Mouse (Mus musculus): ENCODE results near the gene Gm20721. TPM values are rescaled to one million over a fixed set of nuclear protein-coding genes. Genes with fewer than 3 reads are reported as not detected.
A peak's percentile ranks its signal among the peaks of the same experiment; 100 is the strongest.
"Not testable (repeated sequence)": the region's sequence is repeated elsewhere in the genome, so short reads cannot be mapped to it uniquely, and the experiment has no call there.

Gm20721 gene
- total and polyA plus RNA-seq, 2 experiments from 2014 or later = 10.8 TPM; not detected in 1

DNA sequence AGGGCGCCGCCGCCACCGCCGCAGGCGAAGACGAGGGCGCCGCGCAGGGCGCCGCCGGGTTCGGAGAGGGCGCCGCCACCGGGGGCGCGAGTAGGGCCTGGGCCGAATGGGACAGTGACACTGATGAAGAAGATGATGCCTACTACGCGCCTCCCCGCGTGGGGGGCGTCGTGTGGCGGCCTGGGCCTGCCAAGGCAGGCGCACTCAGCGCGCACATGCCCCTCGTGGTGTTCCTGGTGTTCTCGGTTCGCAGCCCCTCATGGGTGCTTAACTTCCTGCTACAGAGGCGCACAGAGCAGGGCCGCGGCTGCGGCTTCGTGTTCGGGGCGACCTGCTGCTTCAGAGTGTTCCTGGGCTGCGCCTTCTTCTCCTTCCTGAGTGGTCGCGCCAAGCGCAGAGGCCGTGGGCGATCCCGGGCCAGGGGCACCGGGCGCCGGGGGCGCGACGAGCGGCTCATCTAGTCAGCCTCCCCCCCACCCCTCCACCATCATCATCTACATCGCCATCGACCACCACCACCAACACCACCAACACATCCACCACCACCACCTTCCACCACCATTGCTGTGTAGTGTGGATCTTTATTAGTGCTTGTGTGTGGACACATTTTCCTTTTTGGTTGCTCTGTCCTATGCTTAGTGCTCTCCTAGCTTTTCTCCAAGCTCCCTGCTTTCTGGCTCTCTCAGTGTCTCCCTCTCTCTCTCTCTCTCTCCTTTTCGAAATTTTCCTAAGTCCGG is 17.4 kb downstream of the Gm20721 start:
- H3K9ac ChIP-seq (replicated peaks; ENCODE audit: low read length, poor library complexity, severe bottlenecking) = peak overlapping the region; percentile 100
- peak overlapping the region; percentile 76 for H3K4me2 ChIP-seq (ENCODE audit: low read depth, low read length, poor library complexity, severe bottlenecking)
- no peaks in the 10 kb centered on the region for H3K27me3 ChIP-seq (ENCODE audit: insufficient read depth, low read length)
- ATAC-seq (ENCODE audit: low FRiP score) = peak; percentile 4
- WGBS = 45% methylated on average over 54 of the region's 58 CpGs
- peaks cover 16% of the 10 kb centered on the region for H3K4me1 ChIP-seq (ENCODE audit: insufficient read depth, low read length)
- no peaks in the 10 kb centered on the region for H3K9me3 ChIP-seq (ENCODE audit: low read length)
- no peak for DNase-seq (ENCODE audit: low spot score)
- peak overlapping the region; percentile 98 for H3K27ac ChIP-seq (ENCODE audit: low read depth, low read length)
- no peaks in the 10 kb centered on the region for H3K36me3 ChIP-seq (ENCODE audit: insufficient read depth, low read length)
- no peak for TF ChIP-seq CTCF (IDR thresholded peaks at IDR 0.05)
- peak overlapping the region; percentile 98 for H3K4me3 ChIP-seq (ENCODE audit: low read depth, low read length)

- no peaks in the 10 kb centered on the region for H3K27me3 ChIP-seq (ENCODE audit: insufficient read depth, low read length)
- H3K9me3 ChIP-seq (ENCODE audit: low read length) = no peaks in the 10 kb centered on the region
- no peak for TF ChIP-seq CTCF (IDR thresholded peaks at IDR 0.05)
- 47% methylated on average over 46 of the region's 46 CpGs for WGBS
- peak overlapping the region; percentile 98 for H3K4me3 ChIP-seq (ENCODE audit: low read depth, low read length)
- peaks cover 14% of the 10 kb centered on the region for H3K4me1 ChIP-seq (ENCODE audit: insufficient read depth, low read length)
- ATAC-seq (ENCODE audit: low FRiP score) = no peak
- no peaks in the 10 kb centered on the region for H3K36me3 ChIP-seq (ENCODE audit: insufficient read depth, low read length)
- DNase-seq (ENCODE audit: low spot score) = no peak
- H3K4me2 ChIP-seq (ENCODE audit: low read depth, low read length, poor library complexity, severe bottlenecking) = peak overlapping the region; percentile 76
- H3K27ac ChIP-seq (ENCODE audit: low read depth, low read length) = peak overlapping the region; percentile 98
- H3K9ac ChIP-seq (replicated peaks; ENCODE audit: low read length, poor library complexity, severe bottlenecking) = peak overlapping the region; percentile 44; the same call in 1 of the 2 replicates
Observed at GRCm38 (mm10) chr2:174328358-174328905, 18.1 kb downstream of the Gm20721 start.

DNA sequence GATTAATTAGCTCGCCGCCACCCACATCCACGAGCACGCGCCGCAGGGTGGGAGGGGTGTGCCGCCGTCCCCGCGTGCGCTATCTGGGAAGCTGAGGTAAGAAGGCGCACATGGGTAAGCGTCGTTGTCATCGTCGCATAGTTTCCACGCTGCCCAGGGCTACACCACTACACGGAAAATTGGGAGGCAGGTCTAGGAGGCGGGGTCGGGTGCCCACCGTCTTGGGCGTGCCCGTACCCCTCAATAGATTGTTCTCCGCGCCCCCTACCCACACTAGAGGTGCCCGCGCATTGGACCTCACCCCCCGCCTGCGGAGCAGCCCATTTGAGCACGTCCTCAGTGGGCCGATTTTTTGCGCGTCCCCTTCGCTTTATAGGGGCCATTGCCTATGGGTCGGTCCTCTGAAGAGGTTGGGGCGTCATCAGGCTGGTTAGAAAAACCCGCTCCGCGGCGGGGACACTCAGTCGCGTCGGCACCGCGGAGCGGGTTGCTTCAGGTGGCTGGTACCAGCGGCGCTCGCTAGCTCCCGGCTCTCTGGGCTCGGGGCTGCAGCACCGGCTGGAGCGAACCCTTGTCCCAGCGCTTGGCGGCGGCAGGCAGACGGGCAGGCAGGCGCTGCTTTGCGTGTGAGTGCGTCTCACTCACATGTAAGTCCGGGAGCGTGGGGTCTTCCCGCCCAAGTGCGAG is 19.1 kb downstream of the Gm20721 start:
- peak overlapping the region; percentile 98 for H3K4me3 ChIP-seq (ENCODE audit: low read depth, low read length)
- peak overlapping the region; percentile 76 for H3K4me2 ChIP-seq (ENCODE audit: low read depth, low read length, poor library complexity, severe bottlenecking)
- no peak for TF ChIP-seq CTCF (IDR thresholded peaks at IDR 0.05)
- H3K36me3 ChIP-seq (ENCODE audit: insufficient read depth, low read length) = no peaks in the 10 kb centered on the region
- H3K9me3 ChIP-seq (ENCODE audit: low read length) = no peaks in the 10 kb centered on the region
- peak overlapping the region; percentile 58 for H3K9ac ChIP-seq (replicated peaks; ENCODE audit: low read length, poor library complexity, severe bottlenecking)
- H3K27me3 ChIP-seq (ENCODE audit: insufficient read depth, low read length) = no peaks in the 10 kb centered on the region
- 49% methylated on average over 64 of the region's 64 CpGs for WGBS
- H3K27ac ChIP-seq (ENCODE audit: low read depth, low read length) = peak overlapping the region; percentile 33; the same call in 1 of the 2 replicates
- 0 out of 2 replicates have a peak, but pooled peaks cover 7% of the 10 kb centered on the region for H3K4me1 ChIP-seq (ENCODE audit: insufficient read depth, low read length)
- peak; percentile 78 for ATAC-seq (ENCODE audit: low FRiP score)
- DNase-seq (ENCODE audit: low spot score) = peak; percentile 89

DNA sequence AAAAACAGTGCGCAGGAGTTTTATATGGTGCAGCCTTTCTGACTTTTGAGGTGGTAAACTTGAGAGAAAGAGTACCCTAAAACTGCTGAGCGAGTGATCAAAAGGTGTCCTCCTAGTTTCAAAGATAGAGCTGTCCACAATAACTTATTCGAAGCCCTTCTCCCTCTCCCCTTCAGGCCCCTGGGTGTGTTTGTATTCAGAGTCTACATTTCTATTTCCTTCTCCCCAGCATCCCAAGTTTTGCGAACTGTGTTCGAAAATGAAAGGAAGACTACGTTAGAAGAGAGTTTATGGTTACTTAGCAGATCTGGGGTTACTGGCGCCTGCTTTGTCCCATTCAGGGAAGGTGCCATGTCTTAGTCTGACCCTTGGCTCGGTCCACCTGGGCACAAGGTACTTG is 20.0 kb downstream of the Gm20721 start:
- DNase-seq (ENCODE audit: low spot score) = no peak
- Histone ChIP-seq H3K4me3 (ENCODE audit: low read depth, low read length) (peak overlapping the region; percentile 98), H3K9ac (replicated peaks; ENCODE audit: low read length, poor library complexity, severe bottlenecking) (no peak overlapping the region), H3K9me3 (ENCODE audit: low read length) (no peaks in the 10 kb centered on the region), H3K27ac (ENCODE audit: low read depth, low read length) (no peak overlapping the region), H3K27me3 (ENCODE audit: insufficient read depth, low read length) (no peaks in the 10 kb centered on the region), H3K36me3 (ENCODE audit: insufficient read depth, low read length) (no peaks in the 10 kb centered on the region), H3K4me1 (ENCODE audit: insufficient read depth, low read length) (0 out of 2 replicates have a peak, but pooled peaks cover 3% of the 10 kb centered on the region), H3K4me2 (ENCODE audit: low read depth, low read length, poor library complexity, severe bottlenecking) (peak overlapping the region; percentile 76)
- no peak for TF ChIP-seq CTCF (IDR thresholded peaks at IDR 0.05)
- no peak for ATAC-seq (ENCODE audit: low FRiP score)
- 67% methylated on average over 8 of the region's 8 CpGs for WGBS

- TF ChIP-seq CTCF (IDR thresholded peaks at IDR 0.05) = no peak
- no peak overlapping the region for H3K4me2 ChIP-seq (ENCODE audit: low read depth, low read length, poor library complexity, severe bottlenecking)
- no peak overlapping the region for H3K4me3 ChIP-seq (ENCODE audit: low read depth, low read length)
- H3K36me3 ChIP-seq (ENCODE audit: insufficient read depth, low read length) = no peaks in the 10 kb centered on the region
- H3K27me3 ChIP-seq (ENCODE audit: insufficient read depth, low read length) = no peaks in the 10 kb centered on the region
- 65% methylated on average over 4 of the region's 4 CpGs for WGBS
- no peak overlapping the region for H3K27ac ChIP-seq (ENCODE audit: low read depth, low read length)
- DNase-seq (ENCODE audit: low spot score) (no peak), ATAC-seq (ENCODE audit: low FRiP score) (no peak)
- no peaks in the 10 kb centered on the region for H3K9me3 ChIP-seq (ENCODE audit: low read length)
- no peak overlapping the region for H3K9ac ChIP-seq (replicated peaks; ENCODE audit: low read length, poor library complexity, severe bottlenecking)
- 0 out of 2 replicates have a peak, but pooled peaks cover 3% of the 10 kb centered on the region for H3K4me1 ChIP-seq (ENCODE audit: insufficient read depth, low read length)
Observed at GRCm38 (mm10) chr2:174325989-174326388, 20.5 kb downstream of the Gm20721 start.

DNA sequence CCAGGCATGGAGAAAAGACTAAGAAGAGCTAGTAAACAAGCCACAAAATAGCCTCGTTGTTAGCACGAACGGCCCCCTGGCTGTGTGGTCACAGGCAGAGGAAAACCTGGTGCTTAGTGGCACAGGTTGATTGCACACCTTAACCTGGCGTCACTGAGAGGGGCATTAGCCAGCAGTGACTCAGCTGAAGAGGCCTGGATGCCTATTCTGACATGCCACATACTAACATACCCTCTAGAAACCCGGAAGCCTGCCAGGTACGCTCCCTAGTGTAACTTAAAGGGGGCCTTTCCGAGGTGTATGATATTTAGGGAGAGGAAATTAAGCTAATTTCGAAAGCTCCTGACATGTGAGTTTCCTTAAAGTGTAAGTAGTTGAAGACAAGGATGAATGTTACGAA is 29.9 kb downstream of the Gm20721 start:
- H3K27me3 ChIP-seq (ENCODE audit: insufficient read depth, low read length) = no peaks in the 10 kb centered on the region
- no peak overlapping the region for H3K4me3 ChIP-seq (ENCODE audit: low read depth, low read length)
- H3K27ac ChIP-seq (ENCODE audit: low read depth, low read length) = no peak overlapping the region
- 87% methylated on average over 9 of the region's 9 CpGs for WGBS
- H3K36me3 ChIP-seq (ENCODE audit: insufficient read depth, low read length) = no peaks in the 10 kb centered on the region
- H3K9me3 ChIP-seq (ENCODE audit: low read length) = no peaks in the 10 kb centered on the region
- ATAC-seq (ENCODE audit: low FRiP score) (no peak), DNase-seq (ENCODE audit: low spot score) (no peak)
- H3K4me1 ChIP-seq (ENCODE audit: insufficient read depth, low read length) = no peaks in the 10 kb centered on the region
- no peak overlapping the region for H3K9ac ChIP-seq (replicated peaks; ENCODE audit: low read length, poor library complexity, severe bottlenecking)
- TF ChIP-seq CTCF (IDR thresholded peaks at IDR 0.05) = no peak
- H3K4me2 ChIP-seq (ENCODE audit: low read depth, low read length, poor library complexity, severe bottlenecking) = no peak overlapping the region

- H3K4me3 ChIP-seq (ENCODE audit: low read depth, low read length); ATAC-seq (ENCODE audit: low FRiP score); H3K4me1 ChIP-seq (ENCODE audit: insufficient read depth, low read length); DNase-seq (ENCODE audit: low spot score); H3K27ac ChIP-seq (ENCODE audit: low read depth, low read length); H3K27me3 ChIP-seq (ENCODE audit: insufficient read depth, low read length); H3K36me3 ChIP-seq (ENCODE audit: insufficient read depth, low read length); H3K9me3 ChIP-seq (ENCODE audit: low read length); H3K9ac ChIP-seq (replicated peaks; ENCODE audit: low read length, poor library complexity, severe bottlenecking); H3K4me2 ChIP-seq (ENCODE audit: low read depth, low read length, poor library complexity, severe bottlenecking): not testable (repeated sequence)
Observed at GRCm38 (mm10) chr2:174315445-174315844, 31.1 kb downstream of the Gm20721 start.

All from midbrain, postnatal 0 days (tissue).